Mouse (Mus musculus): ENCODE measurements around the gene Fbln2. TPM values are rescaled to one million over a fixed set of nuclear protein-coding genes. Genes with fewer than 3 reads are reported as not detected.

Gene Fbln2
- polyA plus RNA-seq, 1 experiment from 2014 or later = 28.4 TPM

GRCm38 (mm10) chr6:91243395-91243794, 31.1 kb downstream of the Fbln2 start:
- Histone ChIP-seq H3K27ac (ENCODE audit: low read depth, low read length) (no peak overlapping the region), H3K36me3 (ENCODE audit: control insufficient read depth, insufficient read depth, low read length) (no peaks in the 10 kb centered on the region), H3K4me2 (ENCODE audit: low read depth) (no peak overlapping the region), H3K4me1 (ENCODE audit: control insufficient read depth, insufficient read depth, low read length) (peaks cover 11% of the 10 kb centered on the region), H3K9me3 (ENCODE audit: control insufficient read depth, low read length) (no peaks in the 10 kb centered on the region), H3K4me3 (ENCODE audit: low read depth, low read length) (no peak overlapping the region), H3K9ac (ENCODE audit: low read length) (no peak overlapping the region), H3K27me3 (ENCODE audit: control insufficient read depth, insufficient read depth, low read length) (no peaks in the 10 kb centered on the region)
- DNase-seq (ENCODE audit: low spot score) (no peak), ATAC-seq (ENCODE audit: insufficient read depth, low FRiP score, low TSS enrichment) (no peak)
- WGBS = 90% methylated on average over 6 of the region's 6 CpGs

GRCm38 (mm10) chr6:91244331-91244730, 32.1 kb downstream of the Fbln2 start:
- Histone ChIP-seq H3K36me3 (ENCODE audit: control insufficient read depth, insufficient read depth, low read length) (no peaks in the 10 kb centered on the region), H3K27ac (ENCODE audit: low read depth, low read length) (no peak overlapping the region), H3K4me1 (ENCODE audit: control insufficient read depth, insufficient read depth, low read length) (peaks cover 11% of the 10 kb centered on the region), H3K9ac (ENCODE audit: low read length) (no peak overlapping the region), H3K27me3 (ENCODE audit: control insufficient read depth, insufficient read depth, low read length) (no peaks in the 10 kb centered on the region), H3K4me3 (ENCODE audit: low read depth, low read length) (no peak overlapping the region), H3K4me2 (ENCODE audit: low read depth) (no peak overlapping the region), H3K9me3 (ENCODE audit: control insufficient read depth, low read length) (no peaks in the 10 kb centered on the region)
- ATAC-seq (ENCODE audit: insufficient read depth, low FRiP score, low TSS enrichment) = no peak
- DNase-seq (ENCODE audit: low spot score) = no peak
- WGBS = 29% methylated on average over 8 of the region's 8 CpGs

- Histone ChIP-seq H3K27ac (ENCODE audit: low read depth, low read length) (no peak overlapping the region), H3K4me2 (ENCODE audit: low read depth) (no peak overlapping the region), H3K4me1 (ENCODE audit: control insufficient read depth, insufficient read depth, low read length) (peaks cover 11% of the 10 kb centered on the region), H3K9me3 (ENCODE audit: control insufficient read depth, low read length) (no peaks in the 10 kb centered on the region), H3K36me3 (ENCODE audit: control insufficient read depth, insufficient read depth, low read length) (no peaks in the 10 kb centered on the region), H3K27me3 (ENCODE audit: control insufficient read depth, insufficient read depth, low read length) (no peaks in the 10 kb centered on the region), H3K4me3 (ENCODE audit: low read depth, low read length) (no peak overlapping the region), H3K9ac (ENCODE audit: low read length) (no peak overlapping the region)
- DNase-seq (ENCODE audit: low spot score) (peak; percentile 24), ATAC-seq (ENCODE audit: insufficient read depth, low FRiP score, low TSS enrichment) (no peak)
- 9% methylated on average over 6 of the region's 6 CpGs for WGBS
Observed at GRCm38 (mm10) chr6:91245331-91245730, 33.1 kb downstream of the Fbln2 start.

- no peaks in the 10 kb centered on the region for H3K36me3 ChIP-seq (ENCODE audit: control insufficient read depth, insufficient read depth, low read length)
- H3K9me3 ChIP-seq (ENCODE audit: control insufficient read depth, low read length) = no peaks in the 10 kb centered on the region
- no peaks in the 10 kb centered on the region for H3K27me3 ChIP-seq (ENCODE audit: control insufficient read depth, insufficient read depth, low read length)
- peaks cover 11% of the 10 kb centered on the region for H3K4me1 ChIP-seq (ENCODE audit: control insufficient read depth, insufficient read depth, low read length)
- H3K9ac ChIP-seq (ENCODE audit: low read length) = no peak overlapping the region
- 94% methylated on average over 1 of the region's 1 CpGs for WGBS
- H3K4me3 ChIP-seq (ENCODE audit: low read depth, low read length) = no peak overlapping the region
- ATAC-seq (ENCODE audit: insufficient read depth, low FRiP score, low TSS enrichment) = no peak
- H3K27ac ChIP-seq (ENCODE audit: low read depth, low read length) = no peak overlapping the region
- DNase-seq (ENCODE audit: low spot score) = no peak
- H3K4me2 ChIP-seq (ENCODE audit: low read depth) = no peak overlapping the region
Observed at GRCm38 (mm10) chr6:91247343-91247742, 35.1 kb downstream of the Fbln2 start.

- Histone ChIP-seq H3K4me1 (ENCODE audit: control insufficient read depth, insufficient read depth, low read length) (peaks cover 11% of the 10 kb centered on the region), H3K27ac (ENCODE audit: low read depth, low read length) (no peak overlapping the region), H3K4me3 (ENCODE audit: low read depth, low read length) (no peak overlapping the region), H3K36me3 (ENCODE audit: control insufficient read depth, insufficient read depth, low read length) (no peaks in the 10 kb centered on the region), H3K9me3 (ENCODE audit: control insufficient read depth, low read length) (no peaks in the 10 kb centered on the region), H3K4me2 (ENCODE audit: low read depth) (no peak overlapping the region), H3K9ac (ENCODE audit: low read length) (no peak overlapping the region), H3K27me3 (ENCODE audit: control insufficient read depth, insufficient read depth, low read length) (no peaks in the 10 kb centered on the region)
- 77% methylated on average over 4 of the region's 4 CpGs for WGBS
- DNase-seq (ENCODE audit: low spot score) = no peak
- ATAC-seq (ENCODE audit: insufficient read depth, low FRiP score, low TSS enrichment) = no peak
Observed at GRCm38 (mm10) chr6:91248627-91249026, 36.4 kb downstream of the Fbln2 start.

- Histone ChIP-seq H3K4me1 (ENCODE audit: control insufficient read depth, insufficient read depth, low read length) (peaks cover 8% of the 10 kb centered on the region), H3K9ac (ENCODE audit: low read length) (no peak overlapping the region), H3K27me3 (ENCODE audit: control insufficient read depth, insufficient read depth, low read length) (no peaks in the 10 kb centered on the region), H3K4me2 (ENCODE audit: low read depth) (no peak overlapping the region), H3K36me3 (ENCODE audit: control insufficient read depth, insufficient read depth, low read length) (no peaks in the 10 kb centered on the region), H3K4me3 (ENCODE audit: low read depth, low read length) (no peak overlapping the region), H3K9me3 (ENCODE audit: control insufficient read depth, low read length) (no peaks in the 10 kb centered on the region), H3K27ac (ENCODE audit: low read depth, low read length) (no peak overlapping the region)
- ATAC-seq (ENCODE audit: insufficient read depth, low FRiP score, low TSS enrichment) (no peak), DNase-seq (ENCODE audit: low spot score) (no peak)
- 83% methylated on average over 1 of the region's 1 CpGs for WGBS
Observed at GRCm38 (mm10) chr6:91249797-91250196, 37.5 kb downstream of the Fbln2 start.

- no peaks in the 10 kb centered on the region for H3K27me3 ChIP-seq (ENCODE audit: control insufficient read depth, insufficient read depth, low read length)
- no peak overlapping the region for H3K9ac ChIP-seq (ENCODE audit: low read length)
- no peak for ATAC-seq (ENCODE audit: insufficient read depth, low FRiP score, low TSS enrichment)
- DNase-seq (ENCODE audit: low spot score) = no peak
- peaks cover 11% of the 10 kb centered on the region for H3K4me1 ChIP-seq (ENCODE audit: control insufficient read depth, insufficient read depth, low read length)
- no peaks in the 10 kb centered on the region for H3K9me3 ChIP-seq (ENCODE audit: control insufficient read depth, low read length)
- no peak overlapping the region for H3K4me2 ChIP-seq (ENCODE audit: low read depth)
- 86% methylated on average over 16 of the region's 16 CpGs for WGBS
- H3K36me3 ChIP-seq (ENCODE audit: control insufficient read depth, insufficient read depth, low read length) = no peaks in the 10 kb centered on the region
- H3K4me3 ChIP-seq (ENCODE audit: low read depth, low read length) = no peak overlapping the region
- H3K27ac ChIP-seq (ENCODE audit: low read depth, low read length) = no peak overlapping the region
Observed at GRCm38 (mm10) chr6:91259440-91260120, 47.3 kb downstream of the Fbln2 start.

GRCm38 (mm10) chr6:91260347-91260986, 48.2 kb downstream of the Fbln2 start:
- Histone ChIP-seq H3K4me3 (ENCODE audit: low read depth, low read length) (no peak overlapping the region), H3K4me2 (ENCODE audit: low read depth) (no peak overlapping the region), H3K27ac (ENCODE audit: low read depth, low read length) (0 out of 2 replicates have a peak overlapping the region, but pooled peaks have one; percentile 14), H3K4me1 (ENCODE audit: control insufficient read depth, insufficient read depth, low read length) (peaks cover 11% of the 10 kb centered on the region), H3K9ac (ENCODE audit: low read length) (no peak overlapping the region; the same call in 1 of the 2 replicates), H3K9me3 (ENCODE audit: control insufficient read depth, low read length) (no peaks in the 10 kb centered on the region), H3K36me3 (ENCODE audit: control insufficient read depth, insufficient read depth, low read length) (no peaks in the 10 kb centered on the region), H3K27me3 (ENCODE audit: control insufficient read depth, insufficient read depth, low read length) (no peaks in the 10 kb centered on the region)
- ATAC-seq (ENCODE audit: insufficient read depth, low FRiP score, low TSS enrichment) (no peak), DNase-seq (ENCODE audit: low spot score) (no peak)
- WGBS = 81% methylated on average over 8 of the region's 8 CpGs

GRCm38 (mm10) chr6:91260987-91261367, 48.7 kb downstream of the Fbln2 start:
- 22% methylated on average over 3 of the region's 3 CpGs for WGBS
- H3K4me2 ChIP-seq (ENCODE audit: low read depth) = no peak overlapping the region
- 0 out of 2 replicates have a peak overlapping the region, but pooled peaks have one; percentile 14 for H3K27ac ChIP-seq (ENCODE audit: low read depth, low read length)
- H3K36me3 ChIP-seq (ENCODE audit: control insufficient read depth, insufficient read depth, low read length) = no peaks in the 10 kb centered on the region
- no peaks in the 10 kb centered on the region for H3K9me3 ChIP-seq (ENCODE audit: control insufficient read depth, low read length)
- no peak for DNase-seq (ENCODE audit: low spot score)
- H3K27me3 ChIP-seq (ENCODE audit: control insufficient read depth, insufficient read depth, low read length) = no peaks in the 10 kb centered on the region
- peaks cover 11% of the 10 kb centered on the region for H3K4me1 ChIP-seq (ENCODE audit: control insufficient read depth, insufficient read depth, low read length)
- H3K4me3 ChIP-seq (ENCODE audit: low read depth, low read length) = no peak overlapping the region
- no peak for ATAC-seq (ENCODE audit: insufficient read depth, low FRiP score, low TSS enrichment)
- peak overlapping the region; percentile 10; the same call in 1 of the 2 replicates for H3K9ac ChIP-seq (ENCODE audit: low read length)

Data from neural tube, embryonic 11.5 days (tissue).